Mouse (Mus musculus): ENCODE measurements around the gene Epb41. TPM values are rescaled to one million over a fixed set of nuclear protein-coding genes. Genes with fewer than 3 reads are reported as not detected.
A peak's percentile ranks its signal among the peaks of the same experiment; 100 is the strongest.

The Epb41 gene
- polyA plus RNA-seq, 1 experiment from 2014 or later: 147 TPM

DNA sequence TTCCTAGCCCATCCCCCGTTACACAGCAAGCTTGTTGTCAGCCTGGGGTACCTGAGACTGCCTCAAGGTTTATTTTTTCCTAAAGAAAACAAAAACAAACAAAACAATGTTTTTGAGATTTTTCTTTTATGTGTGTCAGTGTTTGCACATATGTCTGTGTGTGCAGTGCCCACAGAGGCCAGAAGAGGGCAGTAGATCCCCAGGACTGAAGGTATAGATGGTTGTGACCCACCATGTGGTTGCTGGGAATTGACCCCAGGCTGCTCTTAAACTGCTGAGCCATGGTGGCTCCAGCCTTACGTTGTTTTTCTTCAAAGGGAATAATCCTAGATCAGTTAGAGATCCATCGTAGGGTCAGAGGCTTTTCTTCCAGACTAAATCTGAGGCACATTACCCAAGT lies 167.2 kb downstream of the Epb41 start:
- Histone ChIP-seq H3K27ac (no peak overlapping the region), H3K4me1 (replicated peaks) (peaks cover 10% of the 10 kb centered on the region), H3K36me3 (peaks cover 27% of the 10 kb centered on the region), H3K9me3 (replicated peaks) (no peaks in the 10 kb centered on the region; the same call in 1 of the 2 replicates), H3K27me3 (peaks cover 32% of the 10 kb centered on the region), H3K9ac (no peak overlapping the region), H3K4me3 (replicated peaks) (no peak overlapping the region), H3K4me2 (no peak overlapping the region)
- 88% methylated on average over 3 of the region's 3 CpGs for whole genome bisulfite sequencing (ENCODE audit: insufficient replicate concordance)
- DNase-seq (no peak), ATAC-seq (ENCODE audit: low read depth) (no peak)

DNA sequence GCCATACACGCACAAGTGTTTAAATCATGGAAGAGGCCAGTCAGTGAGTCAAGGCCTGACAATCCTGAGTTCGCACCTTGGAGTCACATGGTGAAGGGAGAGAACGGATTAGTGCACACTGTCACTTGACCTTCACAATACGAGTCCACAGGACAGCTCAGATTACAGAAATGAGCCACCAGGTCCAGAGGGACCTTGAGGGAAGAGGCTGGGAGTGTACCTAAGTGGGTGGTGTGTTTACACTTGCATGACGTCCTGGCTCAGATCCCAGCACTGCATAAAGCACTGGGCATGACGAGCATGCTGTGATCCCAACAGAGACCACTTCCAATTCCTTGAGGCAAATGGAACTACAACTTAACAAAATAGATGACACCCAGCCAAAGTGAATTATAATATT lies 168.7 kb downstream of the Epb41 start:
- Histone ChIP-seq H3K9ac (no peak overlapping the region), H3K27ac (no peak overlapping the region), H3K9me3 (replicated peaks) (no peaks in the 10 kb centered on the region; the same call in 1 of the 2 replicates), H3K4me3 (replicated peaks) (no peak overlapping the region), H3K4me1 (replicated peaks) (peaks cover 10% of the 10 kb centered on the region), H3K4me2 (no peak overlapping the region), H3K27me3 (peaks cover 17% of the 10 kb centered on the region), H3K36me3 (peaks cover 41% of the 10 kb centered on the region)
- no peak for DNase-seq
- 75% methylated on average over 6 of the region's 6 CpGs for WGBS (ENCODE audit: insufficient replicate concordance)
- no peak for ATAC-seq (ENCODE audit: low read depth)

DNA sequence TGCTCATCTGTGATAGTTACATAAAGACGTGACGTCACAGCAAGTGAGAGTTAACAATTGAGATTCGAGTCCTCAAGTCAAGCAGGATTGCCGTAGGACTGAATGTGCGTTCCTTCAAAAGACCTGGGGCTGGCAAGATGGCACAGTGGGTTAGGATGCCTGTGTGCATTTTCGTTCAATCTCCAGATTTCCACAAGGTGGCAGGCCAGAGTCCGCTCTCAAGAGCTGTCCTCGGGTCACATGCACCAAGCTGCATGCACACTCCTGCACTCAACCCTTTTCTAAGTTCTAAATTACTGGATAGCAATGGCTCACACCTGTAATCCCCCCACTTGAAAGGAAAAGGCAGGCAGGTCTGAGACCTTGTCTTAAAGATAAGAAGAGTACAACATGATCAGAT lies 170.6 kb downstream of the Epb41 start:
- Histone ChIP-seq H3K4me1 (replicated peaks) (no peaks in the 10 kb centered on the region), H3K27me3 (no peaks in the 10 kb centered on the region), H3K27ac (no peak overlapping the region), H3K9ac (no peak overlapping the region), H3K36me3 (peaks cover 61% of the 10 kb centered on the region), H3K4me2 (no peak overlapping the region), H3K9me3 (replicated peaks) (no peaks in the 10 kb centered on the region; the same call in 1 of the 2 replicates), H3K4me3 (replicated peaks) (no peak overlapping the region)
- DNase-seq (no peak), ATAC-seq (ENCODE audit: low read depth) (0 out of 2 replicates have a peak, but pooled peaks have one; percentile 40)
- WGBS (ENCODE audit: insufficient replicate concordance): 60% methylated on average over 8 of the region's 8 CpGs

DNA sequence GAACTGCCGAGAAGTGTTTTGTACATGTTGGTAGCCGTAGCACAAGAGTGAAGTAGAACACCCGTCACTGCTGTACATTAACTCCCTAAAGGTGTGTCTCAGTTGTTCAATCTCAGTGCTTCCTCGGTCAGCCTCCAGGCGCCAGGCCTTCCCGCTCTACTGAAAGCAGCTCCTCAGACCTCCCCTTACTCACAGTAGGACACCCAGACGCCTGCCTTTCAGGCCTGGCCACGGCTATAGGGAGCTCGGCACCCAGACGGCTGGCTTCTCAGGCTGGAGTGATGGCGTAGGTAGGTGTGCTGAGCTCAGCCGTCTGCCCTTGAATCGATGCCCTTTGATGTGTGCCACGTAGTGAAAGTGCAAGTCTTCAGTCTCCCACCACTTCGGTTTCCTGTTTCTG lies 174.0 kb downstream of the Epb41 start:
- H3K36me3 ChIP-seq: peaks cover 82% of the 10 kb centered on the region
- no peaks in the 10 kb centered on the region; the same call in 1 of the 2 replicates for H3K4me1 ChIP-seq (replicated peaks)
- DNase-seq (no peak), ATAC-seq (ENCODE audit: low read depth) (no peak)
- 92% methylated on average over 15 of the region's 15 CpGs for WGBS (ENCODE audit: insufficient replicate concordance)
- no peaks in the 10 kb centered on the region for H3K27me3 ChIP-seq
- H3K27ac ChIP-seq: no peak overlapping the region
- no peaks in the 10 kb centered on the region for H3K9me3 ChIP-seq (replicated peaks)
- no peak overlapping the region for H3K4me3 ChIP-seq (replicated peaks)
- no peak overlapping the region for H3K9ac ChIP-seq
- no peak overlapping the region for H3K4me2 ChIP-seq

DNA sequence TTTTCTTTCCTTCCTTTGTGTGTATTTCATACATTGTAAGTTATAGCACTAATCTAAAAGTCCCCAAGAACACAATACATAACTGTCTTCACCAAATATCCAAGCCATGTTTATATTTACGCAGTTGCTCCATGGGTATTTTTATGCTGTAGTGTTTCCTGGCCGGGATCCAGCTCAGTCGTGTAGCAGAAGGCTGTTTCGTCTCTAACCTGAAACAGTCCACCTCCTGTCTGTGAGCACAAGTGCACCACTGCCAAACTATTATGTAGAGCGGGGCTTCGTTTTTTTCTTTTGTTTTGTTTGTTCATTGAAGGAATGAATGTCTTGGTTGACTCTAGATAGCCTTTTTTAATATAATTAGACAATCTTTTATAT lies 176.0 kb downstream of the Epb41 start:
- ATAC-seq (ENCODE audit: low read depth) (no peak), DNase-seq (no peak)
- H3K9me3 ChIP-seq (replicated peaks): no peaks in the 10 kb centered on the region
- 93% methylated on average over 6 of the region's 6 CpGs for WGBS (ENCODE audit: insufficient replicate concordance)
- no peaks in the 10 kb centered on the region for H3K27me3 ChIP-seq
- H3K36me3 ChIP-seq: peaks cover 78% of the 10 kb centered on the region
- no peak overlapping the region for H3K9ac ChIP-seq
- H3K4me2 ChIP-seq: no peak overlapping the region
- H3K4me3 ChIP-seq (replicated peaks): no peak overlapping the region
- no peak overlapping the region for H3K27ac ChIP-seq
- H3K4me1 ChIP-seq (replicated peaks): no peaks in the 10 kb centered on the region; the same call in 1 of the 2 replicates

DNA sequence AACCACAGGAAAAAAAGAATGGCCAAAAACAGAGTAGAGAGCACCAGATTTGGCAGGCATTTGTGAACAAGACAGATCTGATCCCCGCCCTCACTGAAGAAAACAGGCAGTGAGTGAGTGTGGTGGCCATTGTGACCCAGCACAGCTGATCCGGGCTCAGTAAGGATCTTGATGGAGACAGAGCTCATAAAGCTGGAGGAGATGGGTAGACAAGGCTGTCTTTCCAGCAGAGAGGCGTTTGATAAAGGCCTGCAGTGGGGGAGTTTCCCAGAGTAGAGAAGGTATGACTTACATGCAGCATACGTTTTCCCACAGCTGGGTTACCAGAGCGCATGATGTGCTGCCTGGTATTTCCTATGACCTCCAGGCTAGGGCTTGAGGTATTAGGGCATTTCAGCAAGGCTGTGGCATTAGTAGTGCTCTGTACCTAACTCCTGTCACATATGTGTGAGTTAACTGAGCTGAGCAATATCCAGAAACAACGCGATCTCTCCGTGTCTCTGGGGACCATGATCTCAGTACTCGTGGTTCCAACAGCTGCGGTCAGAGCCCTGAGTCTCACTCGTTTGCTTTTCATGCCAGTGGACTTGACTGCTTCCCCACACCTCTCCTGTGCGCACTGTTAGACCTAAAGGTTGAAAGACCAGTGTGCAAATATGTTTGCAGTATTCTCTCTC lies 176.5 kb downstream of the Epb41 start:
- H3K36me3 ChIP-seq: peaks cover 78% of the 10 kb centered on the region
- H3K9me3 ChIP-seq (replicated peaks): no peaks in the 10 kb centered on the region
- H3K4me1 ChIP-seq (replicated peaks): no peaks in the 10 kb centered on the region; the same call in 1 of the 2 replicates
- H3K9ac ChIP-seq: no peak overlapping the region
- ATAC-seq (ENCODE audit: low read depth) (no peak), DNase-seq (no peak)
- no peak overlapping the region for H3K27ac ChIP-seq
- no peak overlapping the region for H3K4me2 ChIP-seq
- no peaks in the 10 kb centered on the region for H3K27me3 ChIP-seq
- 90% methylated on average over 12 of the region's 12 CpGs for WGBS (ENCODE audit: insufficient replicate concordance)
- no peak overlapping the region for H3K4me3 ChIP-seq (replicated peaks)

DNA sequence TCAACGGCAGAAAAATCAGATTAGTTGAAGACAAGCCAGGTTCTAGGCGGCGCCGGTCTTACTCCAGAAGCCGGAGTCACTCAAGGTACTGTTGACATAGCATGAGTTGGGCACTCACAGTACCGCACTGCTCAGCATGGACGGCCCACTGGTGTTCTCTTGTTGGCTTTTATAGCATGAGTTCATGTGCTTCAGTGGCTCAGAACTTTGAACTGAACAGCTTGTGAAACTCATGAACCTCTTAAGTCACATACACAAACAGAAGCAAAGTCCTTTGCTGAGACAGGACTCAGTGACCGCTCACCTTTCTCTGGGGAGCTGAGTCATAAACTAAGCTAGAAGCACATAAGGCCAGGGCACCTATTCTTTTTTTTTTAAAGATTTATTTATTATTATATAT lies 177.3 kb downstream of the Epb41 start:
- H3K4me2 ChIP-seq: no peak overlapping the region
- H3K36me3 ChIP-seq: peaks cover 83% of the 10 kb centered on the region
- 91% methylated on average over 8 of the region's 8 CpGs for WGBS (ENCODE audit: insufficient replicate concordance)
- no peak overlapping the region for H3K9ac ChIP-seq
- no peaks in the 10 kb centered on the region for H3K9me3 ChIP-seq (replicated peaks)
- no peak overlapping the region for H3K27ac ChIP-seq
- DNase-seq: no peak
- H3K4me1 ChIP-seq (replicated peaks): no peaks in the 10 kb centered on the region; the same call in 1 of the 2 replicates
- no peaks in the 10 kb centered on the region for H3K27me3 ChIP-seq
- peak; percentile 29; the same call in 1 of the 2 replicates for ATAC-seq (ENCODE audit: low read depth)
- H3K4me3 ChIP-seq (replicated peaks): no peak overlapping the region

DNA sequence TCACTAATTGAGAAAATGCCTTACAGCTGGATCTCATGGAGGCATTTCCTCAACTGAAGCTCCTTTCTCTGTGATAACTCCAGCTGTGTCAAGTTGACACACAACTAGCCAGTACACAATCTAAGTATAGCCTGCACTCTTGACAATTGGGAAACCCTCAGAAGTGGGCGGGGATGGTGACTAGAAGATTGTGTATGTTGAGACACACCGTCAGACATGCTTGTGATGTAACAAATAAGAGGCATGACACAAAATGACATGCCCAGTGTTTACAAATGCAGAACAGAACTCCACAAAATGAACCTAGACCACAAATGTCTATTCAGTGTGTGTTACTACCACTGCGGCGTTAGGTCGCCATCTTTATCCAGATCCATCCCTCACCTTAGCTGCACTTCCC lies 178.0 kb downstream of the Epb41 start:
- WGBS (ENCODE audit: insufficient replicate concordance): 91% methylated on average over 5 of the region's 5 CpGs
- H3K4me3 ChIP-seq (replicated peaks): no peak overlapping the region
- no peaks in the 10 kb centered on the region for H3K9me3 ChIP-seq (replicated peaks)
- H3K27me3 ChIP-seq: no peaks in the 10 kb centered on the region
- no peak overlapping the region for H3K4me2 ChIP-seq
- ATAC-seq (ENCODE audit: low read depth) (no peak), DNase-seq (no peak)
- H3K27ac ChIP-seq: no peak overlapping the region
- no peak overlapping the region for H3K9ac ChIP-seq
- peaks cover 83% of the 10 kb centered on the region for H3K36me3 ChIP-seq
- no peaks in the 10 kb centered on the region; the same call in 1 of the 2 replicates for H3K4me1 ChIP-seq (replicated peaks)

DNA sequence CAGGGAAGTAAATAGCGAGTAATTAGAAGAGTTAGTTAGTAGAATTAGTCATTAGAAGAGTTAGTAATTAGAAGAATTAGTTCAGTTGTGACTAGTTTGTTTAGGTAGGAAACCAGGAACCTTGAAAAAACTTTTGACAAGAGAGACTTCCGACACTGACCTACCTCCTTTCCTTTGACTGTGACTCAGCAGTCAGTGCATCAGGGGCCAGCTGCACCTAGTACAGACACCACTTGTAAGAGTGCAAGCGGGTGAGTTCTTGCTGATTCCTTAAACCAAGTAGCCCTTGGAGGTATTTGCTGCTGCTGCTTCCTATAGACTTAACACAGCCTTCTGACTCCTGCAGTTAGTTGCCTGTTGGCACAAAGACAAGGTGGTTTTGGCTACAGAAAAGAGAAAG lies 184.4 kb downstream of the Epb41 start:
- WGBS (ENCODE audit: insufficient replicate concordance): 59% methylated on average over 3 of the region's 3 CpGs

DNA sequence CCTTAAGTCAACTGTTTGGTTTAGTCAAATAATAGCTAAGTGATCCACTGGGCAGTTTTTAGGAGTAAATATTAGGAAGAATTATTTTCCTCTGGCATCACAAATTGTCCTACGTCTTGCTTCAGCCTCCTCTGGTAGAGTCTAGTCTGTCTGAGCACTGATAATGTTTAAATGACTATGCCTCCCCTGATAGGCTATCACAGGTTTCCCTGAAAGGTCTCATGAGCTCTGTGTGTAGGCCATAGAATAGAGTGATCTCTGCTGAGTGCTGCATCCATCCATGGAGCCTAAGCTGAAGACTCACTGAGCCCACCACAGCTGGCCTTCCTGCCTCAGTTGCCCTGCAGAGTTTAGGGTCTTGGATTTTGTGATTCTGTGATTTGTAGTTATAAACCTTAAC lies 186.6 kb downstream of the Epb41 start:
- Histone ChIP-seq H3K36me3 (peaks cover 84% of the 10 kb centered on the region), H3K27ac (no peak overlapping the region), H3K9ac (no peak overlapping the region; the same call in 1 of the 2 replicates), H3K27me3 (no peaks in the 10 kb centered on the region), H3K4me3 (replicated peaks) (no peak overlapping the region), H3K9me3 (replicated peaks) (no peaks in the 10 kb centered on the region), H3K4me1 (replicated peaks) (peaks cover 62% of the 10 kb centered on the region), H3K4me2 (no peak overlapping the region)
- 21% methylated on average over 1 of the region's 1 CpGs for WGBS (ENCODE audit: insufficient replicate concordance)
- DNase-seq (no peak), ATAC-seq (ENCODE audit: low read depth) (peak; percentile 89)

More for the DNA sequence above, 184.4 kb downstream of the Epb41 start:
- no peak overlapping the region for H3K27ac ChIP-seq
- peaks cover 50% of the 10 kb centered on the region for H3K4me1 ChIP-seq (replicated peaks)
- H3K4me2 ChIP-seq: no peak overlapping the region
- no peak overlapping the region for H3K9ac ChIP-seq
- no peak overlapping the region for H3K4me3 ChIP-seq (replicated peaks)
- H3K27me3 ChIP-seq: no peaks in the 10 kb centered on the region
- H3K36me3 ChIP-seq: peaks cover 82% of the 10 kb centered on the region
- ATAC-seq (ENCODE audit: low read depth) (no peak), DNase-seq (no peak)
- no peaks in the 10 kb centered on the region for H3K9me3 ChIP-seq (replicated peaks)

DNA sequence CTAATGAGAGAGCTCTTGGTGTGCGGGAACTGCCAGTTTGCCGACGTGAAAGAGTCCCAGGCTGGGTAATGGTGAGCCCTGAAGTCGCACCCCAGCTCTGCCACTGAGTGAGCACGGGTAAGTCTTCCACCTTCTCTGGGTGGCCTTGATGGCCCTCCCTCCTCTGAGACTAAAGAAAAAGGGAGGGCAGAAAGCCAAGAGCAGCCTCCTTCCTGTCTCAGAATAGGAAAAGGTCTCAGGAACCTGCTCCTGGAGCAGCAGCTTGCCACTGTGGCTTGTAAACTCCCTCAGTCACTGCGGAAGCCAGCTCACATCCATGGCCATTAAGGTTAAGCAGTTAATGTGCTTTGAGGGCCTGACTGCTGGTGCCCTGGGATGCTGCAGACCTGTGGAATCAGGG lies 189.7 kb downstream of the Epb41 start:
- Histone ChIP-seq H3K4me3 (replicated peaks) (no peak overlapping the region), H3K9ac (no peak overlapping the region), H3K4me1 (replicated peaks) (peaks cover 82% of the 10 kb centered on the region), H3K27me3 (no peaks in the 10 kb centered on the region), H3K4me2 (no peak overlapping the region), H3K9me3 (replicated peaks) (no peaks in the 10 kb centered on the region), H3K36me3 (peaks cover 55% of the 10 kb centered on the region), H3K27ac (no peak overlapping the region)
- ATAC-seq (ENCODE audit: low read depth) (no peak), DNase-seq (no peak)
- WGBS (ENCODE audit: insufficient replicate concordance): 85% methylated on average over 6 of the region's 6 CpGs

DNA sequence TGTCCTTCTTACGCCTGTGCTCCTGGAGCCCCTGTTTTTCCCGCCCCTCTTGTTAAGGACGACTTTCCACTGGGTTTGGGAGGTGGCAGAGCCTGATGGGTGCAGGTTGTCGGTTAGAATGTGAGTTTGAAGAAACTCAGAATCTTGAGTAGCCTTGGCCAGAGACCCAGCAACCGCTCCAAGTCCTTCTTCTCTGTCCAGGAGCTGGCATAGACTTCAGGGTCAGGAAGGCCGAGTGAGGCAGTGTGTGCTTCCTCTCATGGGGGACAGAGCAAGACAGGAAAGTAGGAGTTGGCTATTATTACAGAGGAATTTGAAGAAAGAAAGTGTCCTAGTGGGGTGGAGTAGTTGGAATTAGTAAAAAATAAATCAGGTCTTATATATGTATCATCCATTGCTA lies 191.6 kb downstream of the Epb41 start:
- 76% methylated on average over 6 of the region's 6 CpGs for WGBS (ENCODE audit: insufficient replicate concordance)
- H3K27ac ChIP-seq: no peak overlapping the region
- no peaks in the 10 kb centered on the region for H3K27me3 ChIP-seq
- peaks cover 43% of the 10 kb centered on the region for H3K36me3 ChIP-seq
- no peak overlapping the region for H3K9ac ChIP-seq
- H3K4me1 ChIP-seq (replicated peaks): peaks cover 74% of the 10 kb centered on the region
- H3K4me3 ChIP-seq (replicated peaks): no peak overlapping the region
- H3K9me3 ChIP-seq (replicated peaks): no peaks in the 10 kb centered on the region
- DNase-seq (no peak), ATAC-seq (ENCODE audit: low read depth) (no peak)
- no peak overlapping the region for H3K4me2 ChIP-seq

Data from liver, embryonic 13.5 days (tissue).